Mouse (Mus musculus) hindbrain, embryonic 14.5 days (tissue): ENCODE measurements around the gene Scube1. TPM values are rescaled to one million over a fixed set of nuclear protein-coding genes. Genes with fewer than 3 reads are reported as not detected.
A peak's percentile ranks its signal among the peaks of the same experiment; 100 is the strongest.

ENCODE experiments used
- ATAC-seq: fragments of 200-750 bp; cut with Nextera tagmentation; 2 replicates; pipeline ENCODE4 v1.8.0; 2017; ENCODE audit warnings: moderate number of reproducible peaks, mild to moderate bottlenecking, moderate TSS enrichment, moderate library complexity; ENCODE audit not compliant: low FRiP score
- DNase-seq: peaks from one replicate; pipeline ENCODE4 v3.0.0-alpha.2; 2015; ENCODE audit warnings: low spot score
- H3K27ac ChIP-seq: fragments of 300-500 bp; sonication (generic); 2 replicates; pipeline ENCODE4 v1.5.1; 2014; ENCODE audit warnings: mild to moderate bottlenecking, moderate library complexity
- H3K27me3 ChIP-seq: fragments of 300-500 bp; sonication (generic); 2 replicates; pipeline ENCODE4 v1.6.1; 2014; ENCODE audit warnings: mild to moderate bottlenecking, low read length, mixed read lengths; ENCODE audit not compliant: control insufficient read depth, insufficient read depth
- H3K36me3 ChIP-seq: fragments of 300-500 bp; sonication (generic); replicated peaks from 2 replicates; pipeline ENCODE4 v1.6.1; 2014; ENCODE audit not compliant: control insufficient read depth, insufficient read depth
- H3K4me1 ChIP-seq: fragments of 300-500 bp; sonication (generic); replicated peaks from 2 replicates; pipeline ENCODE4 v1.6.1; 2014; ENCODE audit warnings: antibody characterized with exemption, low read length, mixed read lengths; ENCODE audit not compliant: control insufficient read depth, insufficient read depth
- H3K4me2 ChIP-seq: fragments of 300-500 bp; sonication (generic); replicated peaks from 2 replicates; pipeline ENCODE4 v1.6.1; 2014; ENCODE audit warnings: mild to moderate bottlenecking, moderate library complexity
- H3K4me3 ChIP-seq: fragments of 300-500 bp; sonication (generic); replicated peaks from 2 replicates; pipeline ENCODE4 v1.5.1; 2014; ENCODE audit warnings: mild to moderate bottlenecking, low read length
- H3K9ac ChIP-seq: fragments of 300-500 bp; sonication (generic); 2 replicates; pipeline ENCODE4 v1.6.1; 2014
- H3K9me3 ChIP-seq: fragments of 300-500 bp; sonication (generic); 2 replicates; pipeline ENCODE4 v1.6.1; 2016; ENCODE audit warnings: low read length; ENCODE audit not compliant: control insufficient read depth
- WGBS: fragments of 180-500 bp; shearing (Covaris S2); extraction: QIAGEN DNeasy Blood & Tissue Kit; methylation state at CpG from one replicate; pipeline ENCODE4 v1.1.7; 2014; 5-methylcytosine and 5-hydroxymethylcytosine counted together
- polyA plus RNA-seq: library from polyadenylated mRNA; unstranded; fragments of >200 nt; fragmentation: Nextera tagmentation; extraction: Ambion mirVana; gene quantifications from 2 replicates; pipeline ENCODE4 v1.2.1, GENCODE M21; 2014

Scube1 gene
- polyA plus RNA-seq, 1 experiment from 2014 or later, result 12.7 TPM

- Histone ChIP-seq H3K4me2 (no peak overlapping the region), H3K4me3 (no peak overlapping the region), H3K27me3 (no peaks in the 10 kb centered on the region), H3K9ac (no peak overlapping the region), H3K9me3 (no peaks in the 10 kb centered on the region), H3K36me3 (peaks cover 17% of the 10 kb centered on the region), H3K27ac (no peak overlapping the region), H3K4me1 (no peaks in the 10 kb centered on the region)
- WGBS, result 57% methylated on average over 2 of the region's 2 CpGs
- ATAC-seq (no peak), DNase-seq (no peak)
These were observed 154.2 kb downstream of the Scube1 start for GRCm38 (mm10) chr15:83570641-83571040.

- no peak for ATAC-seq
- 56% methylated on average over 11 of the region's 11 CpGs for WGBS
These were observed 155.1 kb downstream of the Scube1 start for GRCm38 (mm10) chr15:83569682-83570081.

GRCm38 (mm10) chr15:83568544-83568943, 156.3 kb downstream of the Scube1 start:
- ATAC-seq (no peak), DNase-seq (no peak)
- H3K27ac ChIP-seq, result no peak overlapping the region
- no peak overlapping the region for H3K4me2 ChIP-seq
- 93% methylated on average over 5 of the region's 5 CpGs for WGBS
- H3K9me3 ChIP-seq, result no peaks in the 10 kb centered on the region
- H3K4me3 ChIP-seq, result no peak overlapping the region
- peaks cover 9% of the 10 kb centered on the region for H3K27me3 ChIP-seq
- no peak overlapping the region for H3K9ac ChIP-seq
- peaks cover 10% of the 10 kb centered on the region for H3K4me1 ChIP-seq
- no peaks in the 10 kb centered on the region for H3K36me3 ChIP-seq

More at GRCm38 (mm10) chr15:83569682-83570081, 155.1 kb downstream of the Scube1 start:
- Histone ChIP-seq H3K9ac (no peak overlapping the region), H3K36me3 (peaks cover 8% of the 10 kb centered on the region; the same call in 1 of the 2 replicates), H3K4me3 (no peak overlapping the region), H3K4me2 (no peak overlapping the region), H3K27me3 (no peaks in the 10 kb centered on the region), H3K4me1 (no peaks in the 10 kb centered on the region), H3K9me3 (no peaks in the 10 kb centered on the region), H3K27ac (no peak overlapping the region)
- no peak for DNase-seq

- ATAC-seq, result no peak
- H3K4me2 ChIP-seq, result no peak overlapping the region
- H3K27me3 ChIP-seq, result peaks cover 11% of the 10 kb centered on the region
- H3K9me3 ChIP-seq, result no peaks in the 10 kb centered on the region
- no peak overlapping the region for H3K27ac ChIP-seq
- H3K9ac ChIP-seq, result no peak overlapping the region
- H3K4me1 ChIP-seq, result peaks cover 18% of the 10 kb centered on the region
- no peak for DNase-seq
- H3K4me3 ChIP-seq, result no peak overlapping the region
- 89% methylated on average over 3 of the region's 3 CpGs for WGBS
- H3K36me3 ChIP-seq, result no peaks in the 10 kb centered on the region
These were observed 157.1 kb downstream of the Scube1 start for GRCm38 (mm10) chr15:83567728-83568127.

- WGBS, result 71% methylated on average over 5 of the region's 5 CpGs
- no peaks in the 10 kb centered on the region for H3K36me3 ChIP-seq
- no peak for DNase-seq
- no peak overlapping the region for H3K4me3 ChIP-seq
- no peak overlapping the region for H3K9ac ChIP-seq
- ATAC-seq, result no peak
- H3K4me2 ChIP-seq, result no peak overlapping the region
- peaks cover 20% of the 10 kb centered on the region for H3K27me3 ChIP-seq
- no peak overlapping the region for H3K27ac ChIP-seq
- H3K9me3 ChIP-seq, result no peaks in the 10 kb centered on the region
- peaks cover 20% of the 10 kb centered on the region for H3K4me1 ChIP-seq
These were observed 158.8 kb downstream of the Scube1 start for GRCm38 (mm10) chr15:83566006-83566405.

GRCm38 (mm10) chr15:83565434-83565833, 159.4 kb downstream of the Scube1 start:
- WGBS, result 89% methylated on average over 3 of the region's 3 CpGs
- Histone ChIP-seq H3K4me3 (no peak overlapping the region), H3K36me3 (no peaks in the 10 kb centered on the region), H3K9me3 (no peaks in the 10 kb centered on the region), H3K4me1 (peaks cover 20% of the 10 kb centered on the region), H3K27ac (no peak overlapping the region), H3K27me3 (peaks cover 20% of the 10 kb centered on the region), H3K9ac (no peak overlapping the region), H3K4me2 (no peak overlapping the region)
- DNase-seq (no peak), ATAC-seq (no peak)

- Histone ChIP-seq H3K4me2 (peak overlapping the region; percentile 65), H3K27me3 (peaks cover 20% of the 10 kb centered on the region), H3K4me3 (peak overlapping the region; percentile 29), H3K4me1 (peaks cover 20% of the 10 kb centered on the region), H3K36me3 (no peaks in the 10 kb centered on the region), H3K9ac (peak overlapping the region; percentile 53), H3K9me3 (no peaks in the 10 kb centered on the region), H3K27ac (no peak overlapping the region)
- ATAC-seq (no peak), DNase-seq (no peak)
- WGBS, result 3% methylated on average over 27 of the region's 27 CpGs
These were observed 160.8 kb downstream of the Scube1 start for GRCm38 (mm10) chr15:83563857-83564651.

GRCm38 (mm10) chr15:83563327-83563856, 161.4 kb downstream of the Scube1 start, which contains the start of the genes Tspo and Mcat:
Gene Tspo, plus strand, starts transcription at chr15:83563592.
Gene Mcat, minus strand, starts transcription at chr15:83563787.
- ATAC-seq (no peak), DNase-seq (no peak)

GRCm38 (mm10) chr15:83562626-83563270, 162.1 kb downstream of the Scube1 start:
- ATAC-seq (no peak), DNase-seq (no peak)
- Histone ChIP-seq H3K9ac (no peak overlapping the region), H3K4me2 (peak overlapping the region; percentile 65; the same call in 1 of the 2 replicates), H3K27me3 (peaks cover 20% of the 10 kb centered on the region), H3K4me1 (peaks cover 20% of the 10 kb centered on the region), H3K36me3 (no peaks in the 10 kb centered on the region), H3K27ac (no peak overlapping the region), H3K9me3 (no peaks in the 10 kb centered on the region), H3K4me3 (peak overlapping the region; percentile 29; the same call in 1 of the 2 replicates)
- WGBS, result 37% methylated on average over 15 of the region's 15 CpGs

More at GRCm38 (mm10) chr15:83563327-83563856, 161.4 kb downstream of the Scube1 start, which contains the start of the genes Tspo and Mcat:
- Histone ChIP-seq H3K9me3 (no peaks in the 10 kb centered on the region), H3K27me3 (peaks cover 20% of the 10 kb centered on the region), H3K4me2 (peak within 1 kb of the TSS; percentile 65), H3K4me3 (peak within 1 kb of the TSS; percentile 29), H3K27ac (no peak within 1 kb of the TSS), H3K4me1 (peaks cover 20% of the 10 kb centered on the region), H3K9ac (peak within 1 kb of the TSS; percentile 53), H3K36me3 (no peaks in the 10 kb centered on the region)
- under 1% methylated on average over 28 of the region's 28 CpGs for WGBS
